Mouse (Mus musculus) spleen, adult 12 weeks (tissue): Measurements from ENCODE around the gene Usp50.

Experiments
- DNase-seq: peaks from one replicate; pipeline ENCODE4 v3.0.0; 2022; ENCODE audit warnings: low spot score

Gene Usp50

GRCm38 (mm10) chr2:126740314-126740713, 43.0 kb downstream of the Usp50 start:
- DNase-seq: no peak

DNA sequence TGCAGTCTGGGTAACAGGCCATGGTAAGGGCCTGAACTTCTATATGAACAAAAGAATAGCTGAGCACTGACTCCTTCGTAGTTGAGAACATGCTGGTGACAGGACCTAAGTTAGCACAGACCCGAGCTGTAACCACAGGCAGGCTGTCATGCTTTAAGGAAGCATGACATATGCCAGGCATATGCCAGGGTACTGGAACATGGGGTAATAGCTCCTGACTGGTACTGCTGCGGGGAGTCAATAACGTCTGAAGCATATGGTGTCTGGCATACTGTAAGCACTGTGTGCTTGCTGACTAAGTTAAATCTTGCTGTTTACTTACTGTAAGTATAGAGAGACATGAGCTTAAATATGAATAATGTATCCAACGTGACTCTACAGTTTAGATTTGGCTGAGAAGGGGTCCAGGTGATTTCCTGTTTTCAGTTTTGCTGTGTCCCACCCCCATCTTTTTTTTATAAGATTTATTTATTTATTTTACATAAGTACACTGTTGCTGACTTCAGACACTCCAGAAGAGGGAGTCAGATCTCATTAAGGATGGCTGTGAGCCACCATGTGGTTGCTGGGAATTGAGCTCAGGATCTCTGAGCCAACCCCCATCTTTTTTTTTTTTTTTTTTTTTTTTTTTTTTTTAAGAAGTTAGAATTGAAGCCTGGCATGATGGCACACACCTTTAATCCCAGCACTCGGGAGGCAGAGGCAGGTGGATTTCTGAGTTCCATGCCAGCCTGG, 47.8 kb downstream of the Usp50 start:
- no peak for DNase-seq

- no peak for DNase-seq
These were observed 52.8 kb downstream of the Usp50 start for GRCm38 (mm10) chr2:126730502-126730901.

GRCm38 (mm10) chr2:126729207-126729606, 54.1 kb downstream of the Usp50 start:
- DNase-seq: no peak

DNA sequence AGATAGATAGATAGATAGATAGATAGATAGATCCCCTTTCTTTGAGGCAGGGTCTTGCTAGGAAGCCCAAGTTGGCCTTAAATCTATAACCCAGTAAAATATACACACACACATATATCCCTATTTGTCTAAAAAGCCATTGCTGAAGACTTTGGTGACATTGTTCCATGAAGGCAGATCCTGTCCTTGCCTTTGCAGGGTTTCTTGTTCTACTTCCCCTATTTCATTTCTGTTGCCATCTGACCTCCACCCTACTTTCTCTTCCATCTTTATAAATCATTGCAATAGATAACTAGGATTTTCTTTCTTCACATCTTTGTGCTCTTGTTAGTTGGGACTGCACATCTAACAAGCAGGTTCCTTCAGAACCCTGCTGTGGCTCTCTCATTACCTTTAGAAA, 70.3 kb downstream of the Usp50 start:
- no peak for DNase-seq

- no peak for DNase-seq
These were observed 70.7 kb downstream of the Usp50 start for GRCm38 (mm10) chr2:126712526-126712925.

GRCm38 (mm10) chr2:126708361-126708760, 74.9 kb downstream of the Usp50 start:
- no peak for DNase-seq

- no peak for DNase-seq
These were observed 75.9 kb downstream of the Usp50 start for GRCm38 (mm10) chr2:126707438-126707779.

DNA sequence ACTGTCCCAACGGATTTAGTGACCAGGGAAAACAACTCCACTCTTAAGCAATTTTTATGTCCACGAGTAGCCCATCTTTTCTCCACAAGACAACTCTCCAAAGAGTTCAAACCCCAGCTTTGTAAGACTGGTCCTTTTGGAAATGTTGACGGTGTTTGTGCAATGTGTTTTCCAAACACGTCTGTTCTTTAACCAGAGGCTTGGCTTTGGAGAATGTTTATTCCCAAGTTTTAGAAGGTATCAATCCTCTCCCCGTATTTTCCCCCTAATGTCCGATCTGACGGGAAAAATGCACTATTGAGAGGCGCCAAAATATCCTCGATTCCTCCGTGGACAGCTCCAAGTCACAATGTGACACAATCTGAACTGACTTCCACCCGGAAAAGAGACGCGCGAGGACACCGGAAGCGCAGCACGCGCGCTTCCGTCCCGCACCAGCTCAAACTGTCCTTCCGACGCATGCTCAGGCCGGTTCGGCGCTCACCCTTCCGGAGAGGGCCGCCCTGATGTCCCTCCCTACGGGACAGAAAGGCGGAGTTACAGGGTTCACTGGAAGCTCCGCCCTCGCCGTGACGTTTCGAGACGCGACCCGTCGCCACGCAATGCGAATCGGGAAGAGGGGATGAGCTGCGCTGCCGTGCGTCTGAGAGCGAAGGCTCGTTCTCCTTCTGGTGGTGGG, 76.4 kb downstream of the Usp50 start, which contains the start of gene Usp8:
Gene Usp8, plus strand, starts transcription at position 570 of the 679 bp plus-strand sequence.
- peak; percentile 96 for DNase-seq

DNA sequence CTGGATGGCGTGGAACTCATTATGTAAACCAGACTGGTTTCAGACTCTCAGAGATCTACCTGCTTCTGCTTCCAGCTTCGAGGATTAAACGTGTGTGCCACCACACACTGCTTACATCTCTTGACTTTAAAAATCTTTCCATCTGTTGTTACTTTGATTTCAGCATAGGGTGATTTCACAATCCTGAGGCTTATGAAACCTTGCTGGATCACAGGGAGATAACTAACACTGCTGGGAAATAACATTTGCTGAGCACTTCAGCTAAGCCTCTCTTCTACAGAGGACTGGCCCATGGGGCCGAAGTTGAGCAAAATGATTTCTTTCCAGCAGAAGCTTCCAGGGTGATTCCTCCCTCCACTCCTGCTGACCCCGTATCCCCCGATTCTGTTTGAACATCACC, 88.0 kb downstream of the Usp50 start:
- no peak for DNase-seq

DNA sequence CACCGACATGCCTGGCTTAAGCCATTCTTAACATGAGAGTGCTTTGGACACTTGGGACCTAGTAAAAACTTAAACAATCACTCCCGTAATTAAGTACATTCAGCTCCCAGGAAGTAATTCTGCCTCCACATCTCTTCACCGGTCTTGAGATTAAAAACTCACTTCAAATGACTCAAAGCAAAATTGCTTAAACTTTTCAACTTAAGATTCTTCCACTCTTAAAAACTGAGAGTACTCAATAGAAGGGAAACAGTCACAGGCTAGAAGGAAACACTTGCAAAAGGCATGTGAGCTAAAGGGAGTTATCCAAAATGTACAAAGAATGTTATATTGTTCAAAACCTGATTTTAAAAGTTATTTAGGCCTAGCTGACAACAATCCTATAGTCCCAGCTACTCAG, 92.0 kb downstream of the Usp50 start:
- no peak for DNase-seq

DNA sequence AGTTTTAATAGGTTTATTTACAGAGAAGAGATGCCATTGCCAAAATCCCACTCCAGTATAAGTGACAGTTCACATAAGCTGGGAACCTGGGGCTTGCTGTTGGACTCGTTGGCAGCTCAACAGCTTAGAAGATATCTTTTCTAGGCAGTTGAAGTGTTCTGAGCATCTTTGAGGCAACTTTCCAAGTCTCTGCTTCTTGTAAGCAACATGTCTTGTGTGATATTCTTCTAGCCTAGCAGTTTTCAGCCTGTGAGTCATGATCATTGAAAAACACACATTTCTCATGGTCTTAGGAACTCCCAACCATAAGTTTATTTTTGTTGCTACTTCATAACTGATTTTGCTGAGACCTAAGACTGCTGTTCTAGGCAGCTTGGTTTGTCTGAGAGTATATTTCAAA, 100.3 kb downstream of the Usp50 start:
- no peak for DNase-seq

DNA sequence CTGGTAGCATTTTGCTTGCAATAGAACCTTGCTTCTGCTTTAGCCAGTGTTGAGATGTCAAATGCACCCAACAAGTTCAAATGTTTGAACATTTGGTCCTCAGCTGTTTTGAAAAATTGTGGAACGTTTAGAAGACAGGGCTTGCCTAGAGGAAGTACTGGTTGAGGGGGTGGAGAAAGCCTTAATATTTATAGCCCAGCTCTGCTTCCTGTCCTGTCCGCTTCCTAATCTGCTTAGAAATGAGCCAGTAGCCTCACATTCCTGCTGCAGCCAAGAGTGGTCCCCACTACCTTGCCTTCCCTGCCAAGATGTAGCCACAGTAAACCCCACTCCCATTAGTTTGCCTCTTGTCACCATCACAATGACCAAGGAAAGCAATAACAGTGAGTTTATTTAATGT, 100.9 kb downstream of the Usp50 start:
- DNase-seq: no peak

GRCm38 (mm10) chr2:126677366-126677765, 105.9 kb downstream of the Usp50 start:
- no peak for DNase-seq

GRCm38 (mm10) chr2:126676122-126676515, 107.2 kb downstream of the Usp50 start, which contains the start of gene Gabpb1:
Gene Gabpb1, minus strand, starts transcription at chr2:126676337.
- no peak for DNase-seq

GRCm38 (mm10) chr2:126675169-126676121, 107.8 kb downstream of the Usp50 start:
- DNase-seq: peak; percentile 87

GRCm38 (mm10) chr2:126674441-126675168, 108.7 kb downstream of the Usp50 start:
- peak; percentile 57 for DNase-seq

- DNase-seq: no peak
These were observed 109.7 kb downstream of the Usp50 start for GRCm38 (mm10) chr2:126673317-126674242.

DNA sequence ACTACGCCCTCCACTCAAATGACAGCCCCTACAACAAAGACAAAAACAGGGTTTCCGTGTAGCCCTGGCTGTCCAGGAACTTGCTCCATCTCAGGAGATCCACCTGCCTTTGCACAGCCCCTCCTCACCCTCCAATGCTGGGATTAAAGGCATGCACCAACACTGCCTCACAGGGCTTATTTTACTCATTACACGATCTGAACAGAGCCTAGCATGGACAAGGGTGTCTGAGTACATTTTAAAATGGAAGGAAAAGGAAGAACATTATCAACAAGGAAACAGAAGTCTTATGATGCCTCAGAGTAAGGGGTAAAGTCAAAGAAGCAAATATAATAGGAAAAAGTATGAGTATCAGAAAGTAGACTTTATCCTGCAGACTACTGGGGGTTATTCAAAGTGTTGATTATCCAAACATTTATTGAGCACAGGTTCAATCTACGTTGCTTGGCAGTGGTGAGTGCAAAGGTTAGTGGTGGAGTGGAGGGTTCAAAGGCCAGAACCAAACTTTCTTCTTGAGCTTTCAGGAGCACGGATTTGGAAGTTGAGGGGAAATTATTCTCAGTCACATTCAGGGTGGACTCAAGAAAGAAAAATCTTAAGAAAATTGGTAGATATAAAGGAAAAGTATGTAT, 114.5 kb downstream of the Usp50 start:
- no peak for DNase-seq

GRCm38 (mm10) chr2:126665984-126666383, 117.3 kb downstream of the Usp50 start:
- no peak for DNase-seq
